Mouse (Mus musculus) CH12.LX (cell line): ENCODE results near the gene Ect2l. TPM values are rescaled to one million over a fixed set of nuclear protein-coding genes. Genes with fewer than 3 reads are reported as not detected.
A peak's percentile ranks its signal among the peaks of the same experiment; 100 is the strongest.

Experiments used
- DNase-seq: peaks from one replicate; pipeline ENCODE4 v3.0.0-alpha.2; 2013; ENCODE audit errors: extremely low read depth
- H3K27ac ChIP-seq: 2 replicates; pipeline ENCODE4 v1.5.1; 2012; ENCODE audit warnings: low read depth, mild to moderate bottlenecking, control low read depth, moderate library complexity; ENCODE audit not compliant: insufficient read depth
- H3K27me3 ChIP-seq: replicated peaks from 2 replicates; pipeline ENCODE3; 2012; ENCODE audit warnings: inconsistent platforms
- H3K36me3 ChIP-seq, 2 experiments: replicated peaks in 1 of 2; 2 replicates each; pipeline versions ENCODE3 to v1.6.1; 2012; ENCODE audit warnings: inconsistent platforms in 1 of 2, low read length in 1 of 2, mild to moderate bottlenecking in 1 of 2, mixed read lengths in 1 of 2, moderate library complexity in 1 of 2; ENCODE audit not compliant: control insufficient read depth in 1 of 2, insufficient read depth in 1 of 2
- H3K4me1 ChIP-seq, 2 experiments: 2 replicates each; pipeline ENCODE4 v1.6.1; 2012; ENCODE audit warnings: inconsistent platforms in 1 of 2, moderate library complexity in 1 of 2; ENCODE audit not compliant: insufficient read depth in 2 of 2, control insufficient read depth in 1 of 2
- H3K4me2 ChIP-seq: 2 replicates; pipeline ENCODE4 v1.6.1; 2012; ENCODE audit warnings: low read depth, mild to moderate bottlenecking, control low read depth; ENCODE audit not compliant: poor library complexity, insufficient read depth, severe bottlenecking
- H3K4me3 ChIP-seq, 3 experiments: fragments of 150-350 bp in 1 of 3; sonication (generic) in 1 of 3; replicated peaks in 1 of 3; 2 replicates each; pipeline versions ENCODE3 to v1.5.1; 2011 to 2012; ENCODE audit warnings: low read depth in 2 of 3, low read length in 2 of 3, mild to moderate bottlenecking in 2 of 3, moderate library complexity in 2 of 3, control low read depth in 1 of 3, improper control_type of control experiment in 1 of 3, inconsistent platforms in 1 of 3, mixed read lengths in 1 of 3; ENCODE audit not compliant: poor library complexity in 1 of 3
- H3K79me2 ChIP-seq: replicated peaks from 2 replicates; pipeline ENCODE4 v1.6.1; 2012; ENCODE audit warnings: mild to moderate bottlenecking, moderate library complexity; ENCODE audit not compliant: control insufficient read depth, poor library complexity, insufficient read depth, severe bottlenecking; ENCODE audit errors: extremely low read depth
- H3K9ac ChIP-seq: 2 replicates; pipeline ENCODE4 v1.6.1; 2012; ENCODE audit warnings: low read depth, mild to moderate bottlenecking, control low read depth, moderate library complexity; ENCODE audit not compliant: insufficient read depth
- H3K9me3 ChIP-seq: replicated peaks from 2 replicates; pipeline ENCODE3; 2012; ENCODE audit warnings: low read length, inconsistent platforms, mixed read lengths
- BHLHE40 ChIP-seq: IDR thresholded peaks from 2 replicates; pipeline ENCODE4 v1.6.1; 2011; ENCODE audit warnings: mild to moderate bottlenecking, low read depth, low read length, improper control_type of control experiment
- CTCF ChIP-seq, 2 experiments: IDR thresholded peaks in 1 of 2; conservative IDR thresholded peaks in 1 of 2; 2 replicates each; pipeline ENCODE4 v1.5.1; 2011 to 2012; ENCODE audit warnings: low read depth in 2 of 2, low read length in 2 of 2, improper control_type of control experiment in 1 of 2, inconsistent platforms in 1 of 2, mild to moderate bottlenecking in 1 of 2, moderate library complexity in 1 of 2
- E2F4 ChIP-seq: IDR thresholded peaks from 2 replicates; pipeline ENCODE4 v1.6.1; 2011; ENCODE audit warnings: low read depth, low read length, improper control_type of control experiment; ENCODE audit not compliant: insufficient replicate concordance
- ETS1 ChIP-seq: conservative IDR thresholded peaks from 2 replicates; pipeline ENCODE4 v1.6.1; 2012; ENCODE audit warnings: low read depth, mild to moderate bottlenecking, inconsistent platforms, low read length, improper control_type of control experiment, moderate library complexity
- HCFC1 ChIP-seq: IDR thresholded peaks from 2 replicates; pipeline ENCODE4 v1.6.1; 2012; ENCODE audit warnings: low read depth, mild to moderate bottlenecking, inconsistent platforms, low read length, improper control_type of control experiment
- NELFE ChIP-seq: IDR thresholded peaks from 2 replicates; pipeline ENCODE4 v1.6.1; 2011; ENCODE audit warnings: low read depth, low read length, improper control_type of control experiment
- POLR2A ChIP-seq: IDR thresholded peaks from 2 replicates; pipeline ENCODE4 v1.6.1; 2011; ENCODE audit warnings: low read depth, mild to moderate bottlenecking, improper control_type of control experiment, low read length
- POLR2AphosphoS2 ChIP-seq: IDR thresholded peaks from 2 replicates; pipeline ENCODE4 v1.6.1; 2011; ENCODE audit warnings: low read depth, low read length, improper control_type of control experiment
- TBP ChIP-seq: conservative IDR thresholded peaks from 2 replicates; pipeline ENCODE4 v1.6.1; 2011; ENCODE audit warnings: low read depth, low read length, improper control_type of control experiment
- TCF12 ChIP-seq: IDR thresholded peaks from 2 replicates; pipeline ENCODE4 v1.6.1; 2014; ENCODE audit warnings: low read depth, mild to moderate bottlenecking, inconsistent platforms, low read length, improper control_type of control experiment
- UBTF ChIP-seq: IDR thresholded peaks from 2 replicates; pipeline ENCODE4 v1.6.1; 2012; ENCODE audit warnings: low read depth, mild to moderate bottlenecking, inconsistent platforms, low read length, improper control_type of control experiment, moderate library complexity
- USF1 ChIP-seq: IDR thresholded peaks from 2 replicates; pipeline ENCODE4 v1.6.1; 2014; ENCODE audit warnings: low read depth, mild to moderate bottlenecking, inconsistent platforms, low read length, improper control_type of control experiment
- ZNF384 ChIP-seq: IDR thresholded peaks from 2 replicates; pipeline ENCODE4 v1.6.1; 2012; ENCODE audit warnings: low read depth, low read length, improper control_type of control experiment, inconsistent platforms
- dilution Hi-C: fragments of 300-500 bp; cut with MboI; formaldehyde crosslinking; loops from 2 replicates; pipeline ENCODE4 v1.14.3; 2020; ENCODE audit warnings: low sequenced_read_pairs; ENCODE audit not compliant: extremely low pct_unique_long_range_greater_than_20kb, extremely low pct_ligation_motif_present
- in situ Hi-C: fragments of 300-500 bp; cut with MboI; formaldehyde crosslinking; loops from 3 replicates; pipeline ENCODE4 v1.14.3; 2019; ENCODE audit warnings: low sequenced_read_pairs, low pct_ligation_motif_present, low pct_unique_long_range_greater_than_20kb, mixed read lengths
- polyA plus RNA-seq: library from polyadenylated mRNA; unstranded; fragments of >175 nt; gene quantifications from 2 replicates; pipeline ENCODE4 v1.2.1, GENCODE M21; 2012; ENCODE audit warnings: low read depth; ENCODE audit not compliant: insufficient read length
- total RNA-seq, 2 experiments: library from RNA; depleted of rRNA; stranded (reverse); fragments of 300-350 nt in 1 of 2; fragments of >200 nt in 1 of 2; gene quantifications; 2 replicates each; pipeline ENCODE4 v1.2.3; 2012 to 2014

Ect2l gene
- total and polyA plus RNA-seq, 3 experiments: not detected

DNA sequence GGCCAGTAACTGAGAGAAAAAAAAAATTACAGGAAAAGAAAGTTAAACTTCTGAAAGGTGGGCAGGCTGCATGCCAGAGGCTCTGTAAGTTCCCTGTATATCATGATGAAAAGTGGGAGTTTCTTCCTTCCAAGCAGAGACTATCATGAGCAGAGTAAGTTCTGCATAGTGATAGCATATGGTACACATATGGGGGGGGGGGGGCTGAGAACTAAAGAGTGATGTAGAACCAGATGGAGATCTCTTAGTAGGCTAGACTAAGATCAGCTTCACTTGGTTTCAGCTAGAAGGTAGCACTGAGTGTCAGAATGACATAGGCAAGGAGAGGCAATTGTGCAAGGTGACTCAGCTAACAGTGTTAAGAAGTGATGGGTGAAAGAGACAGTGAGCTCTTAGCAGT is 99.8 kb downstream of the Ect2l start:
- in situ Hi-C loops: no loop called here
- no peak for TF ChIP-seq ETS1
- TF ChIP-seq BHLHE40: no peak
- H3K4me1 ChIP-seq: no peaks in the 10 kb centered on the region
- no peak overlapping the region for H3K27ac ChIP-seq
- no peak for DNase-seq
- no peaks in the 10 kb centered on the region for H3K9me3 ChIP-seq
- H3K27me3 ChIP-seq: no peaks in the 10 kb centered on the region
- H3K36me3 ChIP-seq: peaks cover 7 to 48% of the 10 kb centered on the region in 2 experiments
- no peak overlapping the region for H3K4me2 ChIP-seq
- H3K9ac ChIP-seq: no peak overlapping the region
- no peak overlapping the region for H3K4me3 ChIP-seq
- dilution Hi-C loops: no loop called here
- no peaks in the 10 kb centered on the region for H3K79me2 ChIP-seq

GRCm38 (mm10) chr10:18107471-18107870 is 103.2 kb downstream of the Ect2l start:
- no peaks in the 10 kb centered on the region for H3K27me3 ChIP-seq
- dilution Hi-C loops: no loop called here
- DNase-seq: peak; percentile 37
- no peaks in the 10 kb centered on the region for H3K4me1 ChIP-seq
- in situ Hi-C loops: no loop called here
- no peak for TF ChIP-seq USF1
- TF ChIP-seq CTCF (conservative IDR thresholded peaks at IDR 0.05 in 1 of 2, IDR thresholded peaks at IDR 0.05 in 1 of 2; ENCODE audit: low read depth in 2 of 2, low read length in 2 of 2): peak; percentile 27 to 56; a peak in 3 of 4 replicates
- peaks cover 10 to 51% of the 10 kb centered on the region in 2 experiments for H3K36me3 ChIP-seq
- no peak overlapping the region for H3K27ac ChIP-seq
- H3K9me3 ChIP-seq: no peaks in the 10 kb centered on the region
- H3K9ac ChIP-seq: no peak overlapping the region
- H3K4me3 ChIP-seq: no peak overlapping the region
- no peaks in the 10 kb centered on the region for H3K79me2 ChIP-seq
- H3K4me2 ChIP-seq: no peak overlapping the region

DNA sequence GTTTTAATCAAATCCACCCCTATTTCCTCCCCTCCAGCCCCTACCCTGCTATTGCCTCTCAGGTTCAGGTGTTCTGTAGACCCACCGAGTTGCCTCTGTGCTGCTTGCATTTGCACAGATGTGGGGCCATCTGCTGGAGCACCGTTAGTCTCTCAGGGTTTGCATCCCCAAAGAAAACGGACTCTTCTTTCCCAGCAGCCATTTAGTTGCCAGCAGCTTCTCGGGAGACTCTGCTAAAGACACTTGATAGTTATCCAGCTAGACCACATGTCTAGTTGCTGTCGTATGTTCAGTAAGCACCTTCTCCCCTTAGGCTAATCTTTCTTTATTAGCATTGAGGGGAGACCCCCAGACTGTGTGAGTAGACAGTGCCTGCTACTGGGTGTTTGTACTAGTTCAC is 108.5 kb downstream of the Ect2l start:
- Histone ChIP-seq H3K9ac (no peak overlapping the region), H3K27me3 (no peaks in the 10 kb centered on the region), H3K79me2 (no peaks in the 10 kb centered on the region), H3K27ac (no peak overlapping the region), H3K4me3 (no peak overlapping the region), H3K4me1 (no peaks in the 10 kb centered on the region), H3K4me2 (no peak overlapping the region), H3K36me3 (peaks cover 12 to 67% of the 10 kb centered on the region in 2 experiments), H3K9me3 (no peaks in the 10 kb centered on the region)
- in situ Hi-C loops: no loop called here
- dilution Hi-C loops: no loop called here
- TF ChIP-seq POLR2AphosphoS2 (no peak), POLR2A (no peak), ZNF384 (no peak), TBP (no peak), E2F4 (no peak), HCFC1 (no peak), NELFE (no peak), ETS1 (no peak), TCF12 (no peak), UBTF (no peak)
- DNase-seq: no peak
